Mouse (Mus musculus) heart, embryonic 16.5 days (tissue): ENCODE measurements around the gene Tfg. TPM values are rescaled to one million over a fixed set of nuclear protein-coding genes. Genes with fewer than 3 reads are reported as not detected.

Experiments used
- ATAC-seq: fragments of 200-750 bp; cut with Nextera tagmentation; replicated peaks from 2 replicates; pipeline ENCODE4 v1.8.0; 2017; ENCODE audit warnings: moderate number of reproducible peaks; ENCODE audit not compliant: insufficient read depth, low FRiP score; ENCODE audit errors: extremely low read depth
- H3K27ac ChIP-seq: fragments of 300-500 bp; sonication (generic); 2 replicates; pipeline ENCODE4 v1.5.1; 2014; ENCODE audit warnings: mild to moderate bottlenecking, low read length, control low read depth, moderate library complexity
- H3K27me3 ChIP-seq: fragments of 300-500 bp; sonication (generic); 2 replicates; pipeline ENCODE4 v1.6.1; 2014; ENCODE audit warnings: low read length, mixed read lengths; ENCODE audit not compliant: control insufficient read depth, insufficient read depth
- H3K36me3 ChIP-seq: fragments of 300-500 bp; sonication (generic); 2 replicates; pipeline ENCODE4 v1.6.1; 2014; ENCODE audit not compliant: control insufficient read depth, insufficient read depth
- H3K4me1 ChIP-seq: fragments of 300-500 bp; sonication (generic); 2 replicates; pipeline ENCODE4 v1.6.1; 2014; ENCODE audit warnings: low read length, mixed read lengths; ENCODE audit not compliant: control insufficient read depth, insufficient read depth
- H3K4me2 ChIP-seq: fragments of 300-500 bp; sonication (generic); 2 replicates; pipeline ENCODE4 v1.6.1; 2014; ENCODE audit warnings: low read depth, mild to moderate bottlenecking, control low read depth, low read length
- H3K4me3 ChIP-seq: fragments of 300-500 bp; sonication (generic); 2 replicates; pipeline ENCODE4 v1.5.1; 2014; ENCODE audit warnings: mild to moderate bottlenecking, control low read depth, low read length
- H3K9ac ChIP-seq: fragments of 300-500 bp; sonication (generic); 2 replicates; pipeline ENCODE4 v1.6.1; 2014; ENCODE audit warnings: low read length, control low read depth
- H3K9me3 ChIP-seq: fragments of 300-500 bp; sonication (generic); replicated peaks from 2 replicates; pipeline ENCODE4 v1.6.1; 2016; ENCODE audit warnings: low read length; ENCODE audit not compliant: control insufficient read depth
- WGBS: fragments of 180-500 bp; shearing (Covaris S2); extraction: QIAGEN DNeasy Blood & Tissue Kit; methylation state at CpG from one replicate; pipeline ENCODE4 v1.1.7; 2014; 5-methylcytosine and 5-hydroxymethylcytosine counted together
- polyA plus RNA-seq: library from polyadenylated mRNA; unstranded; fragments of >200 nt; fragmentation: Nextera tagmentation; extraction: Ambion mirVana; gene quantifications from 2 replicates; pipeline ENCODE4 v1.2.1, GENCODE M21; 2015

Gene Tfg
- polyA plus RNA-seq, 1 experiment from 2014 or later = 123 TPM

- Histone ChIP-seq H3K4me2 (no peak overlapping the region), H3K4me3 (no peak overlapping the region), H3K27me3 (no peaks in the 10 kb centered on the region), H3K9me3 (no peaks in the 10 kb centered on the region), H3K36me3 (no peaks in the 10 kb centered on the region), H3K9ac (no peak overlapping the region), H3K27ac (no peak overlapping the region), H3K4me1 (no peaks in the 10 kb centered on the region)
- ATAC-seq = no peak
Observed at GRCm38 (mm10) chr16:56658866-56659265, 58.4 kb downstream of the Tfg start.

DNA sequence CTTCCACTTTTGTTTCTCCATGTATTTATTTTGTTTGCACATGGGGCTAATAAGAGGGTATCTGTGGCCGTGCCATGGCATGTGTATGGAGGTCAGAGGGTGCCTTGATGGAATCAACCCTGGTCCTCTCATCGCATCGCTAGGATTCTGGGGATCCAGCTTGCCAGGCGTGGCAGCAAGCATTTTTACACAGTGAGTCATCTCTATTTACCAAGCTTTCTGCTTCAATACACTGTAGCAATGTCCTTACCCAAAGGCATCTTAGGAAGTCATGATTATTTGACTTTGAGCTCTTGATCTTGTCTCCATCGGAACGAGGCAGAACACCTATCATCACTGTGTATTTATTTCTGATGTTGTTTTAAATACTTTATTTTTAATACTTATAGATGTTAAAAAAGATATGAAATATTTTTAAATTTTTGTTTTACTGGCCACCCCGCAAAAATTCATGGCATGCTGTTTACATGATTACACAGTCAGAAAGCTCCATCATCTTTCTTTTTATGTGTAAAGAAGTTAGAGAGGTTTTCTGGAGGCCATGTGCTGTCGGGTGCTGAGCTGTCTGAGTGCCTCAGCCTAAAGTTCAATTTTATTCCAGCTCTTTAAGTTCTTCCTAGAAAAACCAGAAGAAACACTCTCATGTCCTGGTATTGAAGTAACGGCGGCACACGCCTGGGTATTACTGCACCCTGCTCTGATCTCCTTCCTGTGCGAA is 61.9 kb downstream of the Tfg start:
- no peak for ATAC-seq

GRCm38 (mm10) chr16:56646382-56647172 is 70.7 kb downstream of the Tfg start:
- ATAC-seq = peak; percentile 83; the same call in 1 of the 2 replicates
- H3K4me2 ChIP-seq = peak overlapping the region; percentile 28; the same call in 1 of the 2 replicates

More for the DNA sequence above, 61.9 kb downstream of the Tfg start:
- Histone ChIP-seq H3K27me3 (no peaks in the 10 kb centered on the region), H3K36me3 (no peaks in the 10 kb centered on the region), H3K4me2 (no peak overlapping the region), H3K4me1 (no peaks in the 10 kb centered on the region), H3K9me3 (no peaks in the 10 kb centered on the region), H3K27ac (no peak overlapping the region), H3K9ac (no peak overlapping the region), H3K4me3 (no peak overlapping the region)
- WGBS = 77% methylated on average over 12 of the region's 12 CpGs

GRCm38 (mm10) chr16:56645251-56645650 is 72.0 kb downstream of the Tfg start:
- Histone ChIP-seq H3K4me3 (no peak overlapping the region), H3K9me3 (no peaks in the 10 kb centered on the region), H3K4me2 (no peak overlapping the region), H3K9ac (no peak overlapping the region), H3K4me1 (peaks cover 6% of the 10 kb centered on the region), H3K36me3 (no peaks in the 10 kb centered on the region), H3K27me3 (no peaks in the 10 kb centered on the region), H3K27ac (no peak overlapping the region)
- 9% methylated on average over 2 of the region's 2 CpGs for WGBS
- ATAC-seq = peak; percentile 58

More at GRCm38 (mm10) chr16:56646382-56647172, 70.7 kb downstream of the Tfg start:
- Histone ChIP-seq H3K4me3 (no peak overlapping the region), H3K9me3 (no peaks in the 10 kb centered on the region), H3K27me3 (no peaks in the 10 kb centered on the region), H3K9ac (0 out of 2 replicates have a peak overlapping the region, but pooled peaks have one; percentile 20), H3K36me3 (no peaks in the 10 kb centered on the region), H3K4me1 (peaks cover 6% of the 10 kb centered on the region), H3K27ac (peak overlapping the region; percentile 90)
- WGBS = 25% methylated on average over 7 of the region's 7 CpGs

Other genes starting within 250 kb of the Tfg start
- gene Abi3bp, start 239.6 kb downstream of the Tfg start, polyA plus RNA-seq = 5.8 and 6.0 TPM in 2 replicates
- 0.05 TPM in 1 of 2 replicates, not detected in the other for gene Adgrg7, start 78.4 kb upstream of the Tfg start, polyA plus RNA-seq
- gene Tmem45a, start 168.7 kb upstream of the Tfg start, polyA plus RNA-seq = 15.8 and 18.3 TPM in 2 replicates
- 0.31 and 0.53 TPM in 2 replicates for gene Lnp1, start 210.6 kb upstream of the Tfg start, polyA plus RNA-seq